Mouse (Mus musculus) left cerebral cortex, adult 2 months (tissue): ENCODE results near the gene Pde8a. TPM values are rescaled to one million over a fixed set of nuclear protein-coding genes. Genes with fewer than 3 reads are reported as not detected.

ENCODE experiments used
- DNase-seq, 2 experiments: peaks; one replicate each; pipeline ENCODE4 v3.0.0; 2021 to 2022; ENCODE audit warnings: low spot score in 2 of 2, mixed read lengths in 1 of 2; ENCODE audit errors: extremely low spot score in 1 of 2
- H3K27ac ChIP-seq: fragments of 200-600 bp; 2 replicates; pipeline ENCODE4 v1.8.1; 2022
- H3K4me3 ChIP-seq: fragments of 200-600 bp; 2 replicates; pipeline ENCODE4 v1.8.1; 2022
- CTCF ChIP-seq: fragments of 200-600 bp; IDR thresholded peaks from 2 replicates; pipeline ENCODE4 v1.8.1; 2022; ENCODE audit warnings: antibody characterized with exemption, mild to moderate bottlenecking, moderate library complexity
- intact Hi-C: fragments of 180-260 bp; cut with DNase I; formaldehyde crosslinking; loops from one replicate; pipeline ENCODE4 v1.15.1; 2025
- total RNA-seq, 2 experiments: library from RNA; stranded (reverse); gene quantifications; 2 replicates each; pipeline ENCODE4 v1.2.3; 2021

Pde8a gene
- total RNA-seq, 2 experiments from 2014 or later, result 6.1 to 6.2 TPM

GRCm38 (mm10) chr7:81212697-81213346, 574 bp upstream of the Pde8a start:
- TF ChIP-seq CTCF, result peak; percentile 36
- Histone ChIP-seq H3K4me3 (peak overlapping the region; percentile 49), H3K27ac (peak overlapping the region; percentile 83)
- DNase-seq, result peak; percentile 80 to 82
- intact Hi-C loops, result loop anchor here (5.0 kb wide), 1 partner anchor 89 kb away; no protein-coding TSS in a partner anchor

DNA sequence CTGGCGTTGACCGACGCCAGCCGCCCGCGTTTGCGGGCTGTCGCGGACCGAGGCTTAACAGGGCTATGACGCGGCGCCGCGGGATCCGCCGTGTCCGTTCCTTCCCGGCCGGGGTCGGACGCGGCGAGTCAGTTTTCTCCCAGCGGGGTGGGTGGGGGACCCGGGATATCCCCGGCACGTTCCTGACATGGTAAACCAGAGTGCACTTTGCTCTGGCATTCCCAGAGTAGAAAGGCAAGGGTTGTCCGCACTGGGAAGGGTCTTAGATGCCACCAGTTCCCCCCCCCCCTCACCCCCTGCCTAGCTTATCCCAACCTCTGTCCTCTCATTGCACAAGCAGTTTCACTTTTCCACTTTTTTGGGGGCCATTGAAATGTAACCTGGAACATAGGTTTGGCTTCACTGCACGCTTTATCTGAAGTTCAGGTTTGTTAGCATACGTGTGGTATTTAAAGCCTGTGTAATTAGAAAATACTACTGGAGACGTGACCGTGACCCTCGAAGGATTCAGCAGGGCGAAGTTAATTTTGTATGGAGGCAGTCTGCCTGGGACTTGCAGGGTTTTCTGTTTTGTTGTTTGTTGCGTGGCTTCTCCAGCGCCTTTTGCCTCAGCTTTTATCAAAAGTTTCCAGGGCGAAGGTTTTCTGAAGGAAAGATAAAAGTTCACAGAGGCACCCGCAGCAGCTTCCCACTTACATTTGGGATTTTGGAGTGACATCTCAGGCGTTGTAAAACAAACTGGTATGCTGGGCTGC, 934 bp downstream of the Pde8a start:
- peak overlapping the region; percentile 59 for H3K27ac ChIP-seq
- peak overlapping the region; percentile 49 for H3K4me3 ChIP-seq
- intact Hi-C loops, result loop anchor here (5.0 kb wide), 1 partner anchor 88 kb away; no protein-coding TSS in a partner anchor
- no peak for DNase-seq
- TF ChIP-seq CTCF, result no peak

GRCm38 (mm10) chr7:81215950-81216349, 2.6 kb downstream of the Pde8a start:
- Histone ChIP-seq H3K27ac (no peak overlapping the region), H3K4me3 (no peak overlapping the region)
- no peak for TF ChIP-seq CTCF
- no peak for DNase-seq
- intact Hi-C loops, result no loop called here

GRCm38 (mm10) chr7:81219321-81219720, 5.9 kb downstream of the Pde8a start:
- no peak overlapping the region for H3K27ac ChIP-seq
- DNase-seq, result no peak
- intact Hi-C loops, result no loop called here
- no peak overlapping the region for H3K4me3 ChIP-seq
- TF ChIP-seq CTCF, result no peak

GRCm38 (mm10) chr7:81220381-81220780, 7.0 kb downstream of the Pde8a start:
- no peak for TF ChIP-seq CTCF
- Histone ChIP-seq H3K27ac (no peak overlapping the region), H3K4me3 (no peak overlapping the region)
- intact Hi-C loops, result no loop called here
- no peak for DNase-seq

- no peak overlapping the region for H3K4me3 ChIP-seq
Measured at GRCm38 (mm10) chr7:81224260-81224659, 10.9 kb downstream of the Pde8a start.

DNA sequence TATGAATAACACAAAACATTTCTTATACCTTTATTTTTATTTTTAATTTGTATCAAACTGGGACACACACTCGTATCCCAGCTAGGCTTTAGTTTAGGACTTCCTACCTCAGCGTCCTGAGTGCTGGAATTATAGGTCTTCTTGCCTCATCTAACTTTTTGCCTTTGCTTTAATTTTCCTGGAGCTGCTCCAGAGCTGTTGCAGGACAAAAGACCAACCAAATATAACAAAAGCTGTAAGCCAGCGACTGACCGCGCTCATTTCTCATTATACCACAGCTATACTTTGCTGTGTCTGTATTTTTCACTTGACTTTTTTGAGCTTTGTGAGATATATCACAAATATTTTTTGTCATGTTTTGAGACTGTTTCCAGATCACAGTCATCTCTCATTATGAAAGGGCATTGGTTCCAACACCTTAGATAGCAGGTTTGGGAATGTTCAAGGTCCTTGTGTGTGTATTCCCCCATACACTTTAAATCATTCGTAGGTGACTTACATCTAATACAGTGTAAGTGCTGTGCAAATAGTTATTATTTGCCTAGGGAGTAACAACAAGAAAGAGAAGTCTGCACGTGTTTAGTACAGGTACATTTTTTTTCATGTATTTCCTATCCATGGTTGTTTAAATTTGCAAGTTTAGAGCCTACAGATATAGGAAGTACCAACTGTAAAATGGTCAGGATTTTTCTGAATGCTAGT, 16.8 kb downstream of the Pde8a start:
- intact Hi-C loops, result no loop called here
- no peak for DNase-seq
- no peak for TF ChIP-seq CTCF
- Histone ChIP-seq H3K27ac (no peak overlapping the region), H3K4me3 (no peak overlapping the region)

More at GRCm38 (mm10) chr7:81224260-81224659, 10.9 kb downstream of the Pde8a start:
- no peak overlapping the region for H3K27ac ChIP-seq
- intact Hi-C loops, result no loop called here
- DNase-seq, result no peak
- TF ChIP-seq CTCF, result no peak

DNA sequence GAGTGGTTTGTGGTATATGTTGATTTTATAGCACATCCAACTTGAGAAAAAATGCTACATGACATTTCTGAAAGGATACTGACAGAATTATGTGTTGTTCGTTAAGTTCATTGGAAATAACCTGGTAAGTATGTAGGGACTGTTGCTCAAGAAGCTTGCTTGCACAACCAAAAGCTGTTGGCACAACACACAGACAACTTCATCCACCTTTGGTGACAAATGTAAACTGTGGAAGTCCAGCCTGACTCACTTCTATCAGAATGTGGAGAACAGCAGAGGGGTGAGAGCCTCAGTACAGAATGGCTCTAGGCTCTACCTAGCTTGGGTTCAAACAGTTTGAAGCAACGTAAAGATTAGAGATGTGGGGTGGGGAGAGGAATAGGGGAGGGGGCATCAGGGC, 19.3 kb downstream of the Pde8a start:
- no peak overlapping the region for H3K4me3 ChIP-seq
- no peak for TF ChIP-seq CTCF
- H3K27ac ChIP-seq, result no peak overlapping the region
- intact Hi-C loops, result no loop called here
- no peak for DNase-seq

GRCm38 (mm10) chr7:81235117-81235516, 21.7 kb downstream of the Pde8a start:
- no peak overlapping the region for H3K27ac ChIP-seq
- no peak for TF ChIP-seq CTCF
- DNase-seq, result no peak
- H3K4me3 ChIP-seq, result no peak overlapping the region
- intact Hi-C loops, result no loop called here

DNA sequence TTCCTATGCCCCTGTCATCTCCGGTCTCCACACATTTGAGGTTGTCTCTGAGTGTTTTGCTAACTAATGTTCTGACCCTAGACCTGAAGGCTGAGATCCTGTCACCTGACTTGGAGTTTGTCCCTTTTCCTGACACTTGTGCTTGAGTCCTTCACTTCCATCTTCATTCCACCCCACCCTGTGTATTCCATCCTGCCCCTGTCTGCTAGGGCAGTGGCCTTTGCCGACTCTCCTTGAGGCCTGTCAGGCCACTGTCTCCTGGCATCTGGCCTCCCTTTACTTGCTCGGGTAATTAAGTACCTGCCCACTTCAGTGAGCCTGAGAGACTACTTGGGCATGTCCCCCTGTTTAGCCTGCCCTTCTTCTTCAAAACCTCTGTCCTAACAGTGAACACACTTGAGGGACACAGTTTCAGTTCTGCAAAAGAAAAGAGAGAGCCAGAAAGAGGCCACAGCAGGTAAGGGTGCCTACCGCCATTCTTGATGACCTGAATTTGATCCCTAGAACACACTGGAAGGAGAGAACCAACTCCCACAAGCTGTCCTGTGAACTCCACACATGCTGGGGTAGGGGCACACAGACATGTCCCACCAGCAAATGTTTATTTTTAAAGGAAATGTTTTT, 22.3 kb downstream of the Pde8a start:
- intact Hi-C loops, result no loop called here
- Histone ChIP-seq H3K27ac (no peak overlapping the region), H3K4me3 (no peak overlapping the region)
- no peak for DNase-seq
- no peak for TF ChIP-seq CTCF

DNA sequence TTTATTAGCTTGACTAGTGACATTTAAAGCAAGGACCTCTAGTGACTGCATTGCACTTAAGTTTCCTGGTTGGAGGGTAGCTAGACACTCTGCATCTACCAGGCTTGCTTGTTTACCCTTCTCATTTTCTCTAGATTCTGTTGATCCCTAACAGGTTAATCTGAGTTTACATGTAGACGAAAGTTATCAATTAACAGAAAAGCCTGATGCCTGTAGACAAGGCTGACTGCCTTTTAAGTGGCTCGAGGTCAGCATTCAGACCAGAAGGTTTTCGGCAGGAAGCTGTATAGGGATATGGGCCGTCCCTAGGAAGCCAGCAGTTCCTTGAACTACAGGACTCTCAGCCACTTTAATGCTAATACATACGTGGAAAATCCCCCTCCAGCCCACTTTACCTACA, 30.0 kb downstream of the Pde8a start:
- no peak for TF ChIP-seq CTCF
- H3K27ac ChIP-seq, result no peak overlapping the region
- H3K4me3 ChIP-seq, result no peak overlapping the region
- intact Hi-C loops, result no loop called here
- no peak for DNase-seq
